Mouse (Mus musculus): ENCODE data around the gene Rcor1. TPM values are rescaled to one million over a fixed set of nuclear protein-coding genes. Genes with fewer than 3 reads are reported as not detected.

Gene Rcor1
- total RNA-seq, 1 experiment: 13.0 TPM

DNA sequence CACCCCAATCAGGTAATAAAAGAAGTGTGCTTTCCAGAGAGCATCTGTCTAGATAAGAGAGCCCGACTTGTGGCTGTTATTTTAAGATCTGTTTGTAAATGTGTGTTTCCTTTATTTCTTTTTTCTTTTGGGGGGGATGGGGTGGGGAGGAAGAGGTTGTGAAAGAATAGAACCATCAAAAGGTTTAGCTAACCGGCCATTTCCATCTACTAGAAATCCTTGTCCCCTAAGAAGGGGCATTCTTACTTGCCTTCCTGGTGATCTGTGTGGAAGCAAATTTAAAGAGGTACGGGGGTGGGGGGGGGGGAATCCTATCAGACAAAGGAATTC lies 1.3 kb downstream of the Rcor1 start:
- DNase-seq (ENCODE audit: low read depth, low spot score): no peak
- no peaks in the 10 kb centered on the region for H3K36me3 ChIP-seq (ENCODE audit: control insufficient read depth, insufficient read depth, low read length, poor library complexity, severe bottlenecking)
- H3K4me3 ChIP-seq (ENCODE audit: insufficient read depth in 1 of 2, low read depth in 1 of 2, low read length in 2 of 2, poor library complexity in 1 of 2, severe bottlenecking in 1 of 2): peak overlapping the region; percentile 98
- H3K27ac ChIP-seq (ENCODE audit: insufficient read depth, low read depth, low read length, poor library complexity, severe bottlenecking): no peak overlapping the region
- H3K9me3 ChIP-seq (ENCODE audit: control insufficient read depth, insufficient read depth, low read depth, low read length): no peaks in the 10 kb centered on the region
- H3K9ac ChIP-seq (ENCODE audit: insufficient read depth, low read depth, low read length, poor library complexity, severe bottlenecking): peak overlapping the region; percentile 89; the same call in 1 of the 2 replicates
- TF ChIP-seq ZC3H11A (IDR thresholded peaks at IDR 0.05; ENCODE audit: borderline replicate concordance, low read depth, low read length) (no peak), HCFC1 (IDR thresholded peaks at IDR 0.05; ENCODE audit: borderline replicate concordance, insufficient read depth, low read length) (no peak), CHD2 (IDR thresholded peaks at IDR 0.05; ENCODE audit: low read depth, low read length) (no peak), ZNF384 (IDR thresholded peaks at IDR 0.05; ENCODE audit: low read depth, low read length) (no peak), MAFK (IDR thresholded peaks at IDR 0.05; ENCODE audit: insufficient read depth, low read depth, low read length) (no peak)
- H3K4me1 ChIP-seq (ENCODE audit: control insufficient read depth in 2 of 2, insufficient read depth in 2 of 2, low read length in 2 of 2, poor library complexity in 1 of 2): peaks cover 4 to 15% of the 10 kb centered on the region in 2 experiments; a peak in 3 of 4 replicates
- in situ Hi-C loops (cut with MboI; ENCODE audit: low sequenced_read_pairs in 2 of 2, unreplicated experiment in 2 of 2): no loop called here

DNA sequence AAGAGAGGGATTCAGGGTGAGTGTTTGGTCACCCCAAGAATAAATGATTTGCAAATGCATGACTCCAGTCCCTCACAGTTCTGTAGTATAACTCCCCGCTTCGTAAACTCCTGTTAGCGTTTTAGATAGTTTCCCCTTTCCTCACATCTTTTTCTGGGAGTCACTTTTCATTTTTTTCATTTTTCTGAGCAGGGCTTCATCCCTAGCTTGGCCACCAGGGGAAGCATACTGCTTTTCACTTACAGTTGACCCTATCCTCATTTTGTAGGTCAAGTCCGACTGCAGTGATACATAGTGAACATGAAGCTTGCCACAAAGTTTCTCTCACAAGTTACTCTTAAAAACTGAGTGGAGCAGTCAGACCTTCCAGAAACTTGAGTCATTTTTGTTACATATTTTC lies 2.0 kb downstream of the Rcor1 start:
- DNase-seq (ENCODE audit: low read depth, low spot score): no peak
- no peak overlapping the region for H3K4me3 ChIP-seq (ENCODE audit: insufficient read depth in 1 of 2, low read depth in 1 of 2, low read length in 2 of 2, poor library complexity in 1 of 2, severe bottlenecking in 1 of 2)
- TF ChIP-seq MAFK (IDR thresholded peaks at IDR 0.05; ENCODE audit: insufficient read depth, low read depth, low read length) (no peak), HCFC1 (IDR thresholded peaks at IDR 0.05; ENCODE audit: borderline replicate concordance, insufficient read depth, low read length) (no peak), ZNF384 (IDR thresholded peaks at IDR 0.05; ENCODE audit: low read depth, low read length) (peak; percentile 91), CHD2 (IDR thresholded peaks at IDR 0.05; ENCODE audit: low read depth, low read length) (no peak), ZC3H11A (IDR thresholded peaks at IDR 0.05; ENCODE audit: borderline replicate concordance, low read depth, low read length) (no peak)
- in situ Hi-C loops (cut with MboI; ENCODE audit: low sequenced_read_pairs in 2 of 2, unreplicated experiment in 2 of 2): no loop called here
- no peak overlapping the region for H3K27ac ChIP-seq (ENCODE audit: insufficient read depth, low read depth, low read length, poor library complexity, severe bottlenecking)
- peaks cover 2% of the 10 kb centered on the region; the same call in 1 of the 2 replicates for H3K36me3 ChIP-seq (ENCODE audit: control insufficient read depth, insufficient read depth, low read length, poor library complexity, severe bottlenecking)
- H3K4me1 ChIP-seq (ENCODE audit: control insufficient read depth in 2 of 2, insufficient read depth in 2 of 2, low read length in 2 of 2, poor library complexity in 1 of 2): peaks cover 4 to 9% of the 10 kb centered on the region in 2 experiments; a peak in 3 of 4 replicates
- H3K9me3 ChIP-seq (ENCODE audit: control insufficient read depth, insufficient read depth, low read depth, low read length): no peaks in the 10 kb centered on the region
- H3K9ac ChIP-seq (ENCODE audit: insufficient read depth, low read depth, low read length, poor library complexity, severe bottlenecking): no peak overlapping the region

DNA sequence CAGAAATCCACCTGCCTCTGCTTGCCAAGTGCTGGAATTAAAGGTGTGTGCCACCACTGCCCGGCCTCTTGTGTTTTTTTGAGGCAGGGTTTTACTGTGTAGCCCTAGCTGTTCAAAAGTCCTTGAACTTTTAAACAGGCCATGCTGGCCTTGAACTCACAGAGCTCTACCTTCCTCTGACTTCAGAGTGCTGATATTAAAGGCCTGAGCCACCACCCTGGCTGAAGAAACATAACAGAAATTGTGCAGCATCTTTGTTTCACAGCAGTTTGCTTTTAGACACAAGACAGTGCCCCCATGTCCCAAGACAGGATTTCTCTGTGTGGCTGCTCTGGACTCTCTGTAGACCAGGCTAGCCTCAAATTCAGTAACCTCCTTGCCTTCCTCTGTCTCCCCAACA lies 3.2 kb downstream of the Rcor1 start:
- peaks cover 1 to 5% of the 10 kb centered on the region in 2 experiments; a peak in 2 of 4 replicates for H3K4me1 ChIP-seq (ENCODE audit: control insufficient read depth in 2 of 2, insufficient read depth in 2 of 2, low read length in 2 of 2, poor library complexity in 1 of 2)
- H3K36me3 ChIP-seq (ENCODE audit: control insufficient read depth, insufficient read depth, low read length, poor library complexity, severe bottlenecking): peaks cover 2% of the 10 kb centered on the region; the same call in 1 of the 2 replicates
- H3K9me3 ChIP-seq (ENCODE audit: control insufficient read depth, insufficient read depth, low read depth, low read length): no peaks in the 10 kb centered on the region
- H3K9ac ChIP-seq (ENCODE audit: insufficient read depth, low read depth, low read length, poor library complexity, severe bottlenecking): no peak overlapping the region
- no peak overlapping the region for H3K4me3 ChIP-seq (ENCODE audit: insufficient read depth in 1 of 2, low read depth in 1 of 2, low read length in 2 of 2, poor library complexity in 1 of 2, severe bottlenecking in 1 of 2)
- no peak for TF ChIP-seq ZC3H11A (IDR thresholded peaks at IDR 0.05; ENCODE audit: borderline replicate concordance, low read depth, low read length)
- TF ChIP-seq MAFK (IDR thresholded peaks at IDR 0.05; ENCODE audit: insufficient read depth, low read depth, low read length): no peak
- TF ChIP-seq HCFC1 (IDR thresholded peaks at IDR 0.05; ENCODE audit: borderline replicate concordance, insufficient read depth, low read length): no peak
- TF ChIP-seq CHD2 (IDR thresholded peaks at IDR 0.05; ENCODE audit: low read depth, low read length): no peak
- TF ChIP-seq ZNF384 (IDR thresholded peaks at IDR 0.05; ENCODE audit: low read depth, low read length): no peak
- no peak overlapping the region for H3K27ac ChIP-seq (ENCODE audit: insufficient read depth, low read depth, low read length, poor library complexity, severe bottlenecking)
- no peak for DNase-seq (ENCODE audit: low read depth, low spot score)
- in situ Hi-C loops (cut with MboI; ENCODE audit: low sequenced_read_pairs in 2 of 2, unreplicated experiment in 2 of 2): no loop called here

DNA sequence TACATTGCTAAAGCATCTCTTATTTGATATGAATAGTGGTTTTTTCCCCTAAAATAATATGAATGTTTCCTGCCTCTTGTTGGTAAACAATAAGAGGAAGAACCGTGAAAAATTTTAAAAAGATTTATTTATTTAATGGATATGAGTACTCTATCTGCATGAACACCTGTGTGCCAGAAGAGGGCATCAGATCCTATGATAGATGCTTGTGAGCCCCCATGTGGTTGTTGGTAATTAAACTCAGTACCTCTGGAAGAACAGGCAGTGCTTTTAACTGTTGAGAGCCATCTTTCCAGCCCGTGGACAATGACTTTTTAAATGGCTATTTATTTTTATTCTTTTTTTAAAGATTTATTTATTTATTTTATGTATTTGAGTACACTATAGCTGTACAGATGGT lies 5.7 kb downstream of the Rcor1 start:
- DNase-seq (ENCODE audit: low read depth, low spot score): no peak
- H3K4me1 ChIP-seq (ENCODE audit: control insufficient read depth in 2 of 2, insufficient read depth in 2 of 2, low read length in 2 of 2, poor library complexity in 1 of 2): 0 out of 4 replicates have a peak, but pooled peaks cover 0 to 2% of the 10 kb centered on the region in 2 experiments
- TF ChIP-seq HCFC1 (IDR thresholded peaks at IDR 0.05; ENCODE audit: borderline replicate concordance, insufficient read depth, low read length) (no peak), MAFK (IDR thresholded peaks at IDR 0.05; ENCODE audit: insufficient read depth, low read depth, low read length) (no peak), ZNF384 (IDR thresholded peaks at IDR 0.05; ENCODE audit: low read depth, low read length) (no peak), ZC3H11A (IDR thresholded peaks at IDR 0.05; ENCODE audit: borderline replicate concordance, low read depth, low read length) (no peak), CHD2 (IDR thresholded peaks at IDR 0.05; ENCODE audit: low read depth, low read length) (no peak)
- H3K36me3 ChIP-seq (ENCODE audit: control insufficient read depth, insufficient read depth, low read length, poor library complexity, severe bottlenecking): peaks cover 2% of the 10 kb centered on the region; the same call in 1 of the 2 replicates
- H3K9me3 ChIP-seq (ENCODE audit: control insufficient read depth, insufficient read depth, low read depth, low read length): no peaks in the 10 kb centered on the region
- H3K9ac ChIP-seq (ENCODE audit: insufficient read depth, low read depth, low read length, poor library complexity, severe bottlenecking): no peak overlapping the region
- no peak overlapping the region for H3K27ac ChIP-seq (ENCODE audit: insufficient read depth, low read depth, low read length, poor library complexity, severe bottlenecking)
- in situ Hi-C loops (cut with MboI; ENCODE audit: low sequenced_read_pairs in 2 of 2, unreplicated experiment in 2 of 2): no loop called here
- no peak overlapping the region for H3K4me3 ChIP-seq (ENCODE audit: insufficient read depth in 1 of 2, low read depth in 1 of 2, low read length in 2 of 2, poor library complexity in 1 of 2, severe bottlenecking in 1 of 2)

All from ES-E14 (cell line).